Mouse (Mus musculus) heart, adult 2 months (tissue): ENCODE results near the gene Man2b2.

Experiments
- CTCF ChIP-seq: fragments of 200-600 bp; IDR thresholded peaks from 2 replicates; pipeline ENCODE4 v1.8.1; 2022; ENCODE audit warnings: antibody characterized with exemption, mild to moderate bottlenecking, moderate library complexity
- EP300 ChIP-seq: fragments of 200-500 bp; IDR thresholded peaks from 2 replicates; pipeline ENCODE4 v1.6.1; 2011; ENCODE audit warnings: low read depth, low read length, control low read depth; ENCODE audit not compliant: insufficient read depth

GRCm38 (mm10) chr5:36769603-36770002, 60.9 kb downstream of the Man2b2 start:
- TF ChIP-seq EP300 (no peak), CTCF (no peak)
